Mouse (Mus musculus): Measurements from ENCODE around the gene Plekhh3. TPM values are rescaled to one million over a fixed set of nuclear protein-coding genes. Genes with fewer than 3 reads are reported as not detected.
A peak's percentile ranks its signal among the peaks of the same experiment; 100 is the strongest.

Gene Plekhh3
- polyA plus RNA-seq, 1 experiment from 2014 or later = 13.8 TPM

DNA sequence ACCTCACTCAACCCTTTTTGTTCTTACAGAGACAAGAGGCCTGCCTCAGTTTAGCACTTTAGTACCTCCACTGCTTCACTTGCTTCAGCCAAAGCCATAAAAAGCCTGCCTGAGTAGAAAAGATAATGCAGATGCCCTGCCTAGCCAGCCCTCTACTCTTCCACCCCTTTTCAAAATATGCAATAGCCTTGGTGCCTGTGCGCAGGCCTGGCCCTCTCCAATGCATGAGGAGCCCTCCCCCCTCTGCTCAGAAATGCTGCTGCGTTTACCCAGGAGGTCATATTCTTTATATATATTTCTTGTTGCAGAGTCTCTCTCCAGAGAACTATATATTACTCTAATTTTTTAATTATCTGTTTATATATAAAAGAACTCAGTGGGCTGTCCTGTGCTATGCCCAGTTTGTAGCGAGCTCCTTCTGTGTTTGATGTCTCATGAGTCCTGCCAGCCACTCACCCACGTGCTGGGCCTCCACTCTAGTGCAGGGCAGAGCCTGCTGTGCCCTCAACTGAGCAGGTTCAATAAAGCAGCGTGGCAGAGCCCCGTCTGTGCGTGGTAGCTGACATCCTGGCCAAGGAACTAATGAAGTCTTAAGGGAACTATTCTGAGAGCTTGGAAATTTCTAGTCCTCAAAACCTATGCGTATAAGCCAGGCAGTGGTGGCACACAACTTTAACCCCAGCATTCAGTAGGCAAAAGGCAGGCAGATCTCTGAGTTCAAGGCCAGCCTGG is 19.2 kb upstream of the Plekhh3 start:
- ATAC-seq (replicated peaks; ENCODE audit: low FRiP score, low TSS enrichment, low read depth) (no peak), DNase-seq (ENCODE audit: low spot score) (no peak)
- Histone ChIP-seq H3K4me3 (ENCODE audit: low read depth, low read length) (no peak overlapping the region), H3K9ac (ENCODE audit: low read length) (peak overlapping the region; percentile 27), H3K27ac (ENCODE audit: low read depth) (peak overlapping the region; percentile 93), H3K4me1 (replicated peaks; ENCODE audit: control insufficient read depth, insufficient read depth, low read length) (peaks cover 31% of the 10 kb centered on the region), H3K27me3 (replicated peaks; ENCODE audit: control insufficient read depth, insufficient read depth, low read length) (no peaks in the 10 kb centered on the region), H3K9me3 (ENCODE audit: control insufficient read depth, low read length) (no peaks in the 10 kb centered on the region), H3K36me3 (ENCODE audit: control insufficient read depth, insufficient read depth, low read length) (peaks cover 26% of the 10 kb centered on the region), H3K4me2 (ENCODE audit: low read length) (peak overlapping the region; percentile 23; the same call in 1 of the 2 replicates)
- 34% methylated on average over 8 of the region's 8 CpGs for WGBS

GRCm38 (mm10) chr11:101189495-101190180 is 18.5 kb upstream of the Plekhh3 start:
- WGBS = 13% methylated on average over 6 of the region's 6 CpGs
- peak; percentile 72 for ATAC-seq (replicated peaks; ENCODE audit: low FRiP score, low TSS enrichment, low read depth)

DNA sequence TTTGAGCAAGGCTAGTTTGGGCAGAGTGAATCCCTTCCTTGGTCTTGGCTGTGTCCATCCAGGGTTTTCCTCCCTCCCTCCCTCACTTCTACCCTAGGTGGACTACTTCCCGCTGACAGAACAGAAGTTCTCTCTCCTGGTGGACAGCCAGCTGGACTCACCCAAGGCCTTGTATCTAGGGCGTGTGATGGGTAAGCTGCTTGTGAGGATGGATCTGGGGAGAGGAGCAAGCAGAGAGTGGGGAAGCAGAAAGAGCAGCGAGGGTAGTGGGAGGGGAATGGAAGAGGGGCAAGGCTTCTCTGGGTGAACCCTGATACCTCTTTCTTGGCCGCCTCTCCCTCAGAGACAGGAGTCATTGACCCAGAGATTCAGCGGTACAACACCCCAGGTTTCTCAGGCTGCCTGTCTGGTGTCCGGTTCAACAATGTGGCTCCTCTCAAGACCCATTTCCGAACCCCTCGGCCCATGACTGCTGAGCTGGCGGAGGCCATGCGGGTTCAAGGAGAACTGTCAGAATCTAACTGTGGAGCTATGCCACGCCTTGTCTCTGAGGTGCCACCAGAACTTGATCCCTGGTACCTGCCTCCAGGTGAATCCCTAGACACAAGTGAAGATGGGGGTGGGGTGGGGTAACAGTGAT is 17.1 kb upstream of the Plekhh3 start:
- Histone ChIP-seq H3K9ac (ENCODE audit: low read length) (no peak overlapping the region), H3K4me2 (ENCODE audit: low read length) (no peak overlapping the region), H3K36me3 (ENCODE audit: control insufficient read depth, insufficient read depth, low read length) (peaks cover 8% of the 10 kb centered on the region), H3K27me3 (replicated peaks; ENCODE audit: control insufficient read depth, insufficient read depth, low read length) (no peaks in the 10 kb centered on the region), H3K27ac (ENCODE audit: low read depth) (peak overlapping the region; percentile 93), H3K4me3 (ENCODE audit: low read depth, low read length) (no peak overlapping the region), H3K4me1 (replicated peaks; ENCODE audit: control insufficient read depth, insufficient read depth, low read length) (peaks cover 31% of the 10 kb centered on the region), H3K9me3 (ENCODE audit: control insufficient read depth, low read length) (no peaks in the 10 kb centered on the region)
- 80% methylated on average over 11 of the region's 11 CpGs for WGBS
- no peak for ATAC-seq (replicated peaks; ENCODE audit: low FRiP score, low TSS enrichment, low read depth)
- no peak for DNase-seq (ENCODE audit: low spot score)

More at GRCm38 (mm10) chr11:101189495-101190180, 18.5 kb upstream of the Plekhh3 start:
- Histone ChIP-seq H3K4me2 (ENCODE audit: low read length) (peak overlapping the region; percentile 23; the same call in 1 of the 2 replicates), H3K4me1 (replicated peaks; ENCODE audit: control insufficient read depth, insufficient read depth, low read length) (peaks cover 31% of the 10 kb centered on the region), H3K36me3 (ENCODE audit: control insufficient read depth, insufficient read depth, low read length) (peaks cover 21% of the 10 kb centered on the region), H3K27ac (ENCODE audit: low read depth) (peak overlapping the region; percentile 93), H3K9me3 (ENCODE audit: control insufficient read depth, low read length) (no peaks in the 10 kb centered on the region), H3K4me3 (ENCODE audit: low read depth, low read length) (no peak overlapping the region), H3K27me3 (replicated peaks; ENCODE audit: control insufficient read depth, insufficient read depth, low read length) (no peaks in the 10 kb centered on the region), H3K9ac (ENCODE audit: low read length) (peak overlapping the region; percentile 27)
- DNase-seq (ENCODE audit: low spot score) = peak; percentile 77

- DNase-seq (ENCODE audit: low spot score) = no peak
- Histone ChIP-seq H3K36me3 (ENCODE audit: control insufficient read depth, insufficient read depth, low read length) (peaks cover under 1% of the 10 kb centered on the region; the same call in 1 of the 2 replicates), H3K9me3 (ENCODE audit: control insufficient read depth, low read length) (no peaks in the 10 kb centered on the region), H3K27ac (ENCODE audit: low read depth) (no peak overlapping the region), H3K4me2 (ENCODE audit: low read length) (no peak overlapping the region), H3K4me3 (ENCODE audit: low read depth, low read length) (no peak overlapping the region), H3K27me3 (replicated peaks; ENCODE audit: control insufficient read depth, insufficient read depth, low read length) (no peaks in the 10 kb centered on the region), H3K9ac (ENCODE audit: low read length) (no peak overlapping the region), H3K4me1 (replicated peaks; ENCODE audit: control insufficient read depth, insufficient read depth, low read length) (peaks cover 31% of the 10 kb centered on the region)
- ATAC-seq (replicated peaks; ENCODE audit: low FRiP score, low TSS enrichment, low read depth) = no peak
- 89% methylated on average over 5 of the region's 5 CpGs for WGBS
Observed at GRCm38 (mm10) chr11:101187541-101187940, 16.4 kb upstream of the Plekhh3 start.

DNA sequence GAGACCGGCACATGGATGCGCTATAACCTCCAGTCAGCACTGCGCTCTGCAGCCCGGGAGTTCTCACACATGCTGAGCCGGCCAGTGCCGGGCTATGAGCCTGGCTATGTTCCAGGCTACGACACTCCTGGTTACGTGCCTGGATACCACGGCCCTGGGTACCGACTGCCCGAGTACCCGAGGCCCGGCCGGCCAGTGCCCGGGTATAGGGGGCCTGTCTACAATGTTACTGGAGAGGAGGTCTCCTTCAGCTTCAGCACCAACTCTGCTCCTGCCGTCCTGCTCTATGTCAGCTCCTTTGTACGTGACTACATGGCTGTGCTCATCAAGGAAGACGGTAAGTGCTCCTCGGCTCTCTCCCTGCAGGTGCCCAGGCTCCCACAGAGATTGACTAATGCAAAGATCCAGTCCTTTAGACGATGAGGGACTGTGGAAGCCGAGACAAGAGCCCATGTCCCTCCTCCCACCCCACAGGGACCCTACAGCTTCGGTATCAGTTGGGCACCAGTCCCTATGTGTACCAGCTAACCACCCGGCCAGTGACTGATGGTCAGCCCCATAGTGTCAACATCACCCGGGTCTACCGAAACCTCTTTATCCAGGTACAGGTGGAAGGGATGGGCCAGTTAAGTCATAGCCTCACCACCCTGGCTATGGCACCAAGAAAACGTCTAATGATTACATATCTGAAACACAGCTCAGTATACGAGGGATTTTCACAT is 15.5 kb upstream of the Plekhh3 start:
- DNase-seq (ENCODE audit: low spot score) (no peak), ATAC-seq (replicated peaks; ENCODE audit: low FRiP score, low TSS enrichment, low read depth) (no peak)
- 93% methylated on average over 27 of the region's 27 CpGs for WGBS
- H3K9ac ChIP-seq (ENCODE audit: low read length) = no peak overlapping the region
- H3K36me3 ChIP-seq (ENCODE audit: control insufficient read depth, insufficient read depth, low read length) = no peaks in the 10 kb centered on the region
- H3K27me3 ChIP-seq (replicated peaks; ENCODE audit: control insufficient read depth, insufficient read depth, low read length) = no peaks in the 10 kb centered on the region
- no peak overlapping the region for H3K27ac ChIP-seq (ENCODE audit: low read depth)
- no peaks in the 10 kb centered on the region for H3K9me3 ChIP-seq (ENCODE audit: control insufficient read depth, low read length)
- H3K4me3 ChIP-seq (ENCODE audit: low read depth, low read length) = no peak overlapping the region
- H3K4me2 ChIP-seq (ENCODE audit: low read length) = no peak overlapping the region
- H3K4me1 ChIP-seq (replicated peaks; ENCODE audit: control insufficient read depth, insufficient read depth, low read length) = peaks cover 31% of the 10 kb centered on the region

GRCm38 (mm10) chr11:101185441-101185840 is 14.3 kb upstream of the Plekhh3 start:
- H3K36me3 ChIP-seq (ENCODE audit: control insufficient read depth, insufficient read depth, low read length) = no peaks in the 10 kb centered on the region
- H3K9ac ChIP-seq (ENCODE audit: low read length) = no peak overlapping the region
- no peaks in the 10 kb centered on the region for H3K9me3 ChIP-seq (ENCODE audit: control insufficient read depth, low read length)
- H3K4me2 ChIP-seq (ENCODE audit: low read length) = no peak overlapping the region
- no peak overlapping the region for H3K4me3 ChIP-seq (ENCODE audit: low read depth, low read length)
- no peaks in the 10 kb centered on the region for H3K27me3 ChIP-seq (replicated peaks; ENCODE audit: control insufficient read depth, insufficient read depth, low read length)
- 93% methylated on average over 4 of the region's 4 CpGs for WGBS
- ATAC-seq (replicated peaks; ENCODE audit: low FRiP score, low TSS enrichment, low read depth) = no peak
- peaks cover 19% of the 10 kb centered on the region for H3K4me1 ChIP-seq (replicated peaks; ENCODE audit: control insufficient read depth, insufficient read depth, low read length)
- no peak for DNase-seq (ENCODE audit: low spot score)
- H3K27ac ChIP-seq (ENCODE audit: low read depth) = no peak overlapping the region

DNA sequence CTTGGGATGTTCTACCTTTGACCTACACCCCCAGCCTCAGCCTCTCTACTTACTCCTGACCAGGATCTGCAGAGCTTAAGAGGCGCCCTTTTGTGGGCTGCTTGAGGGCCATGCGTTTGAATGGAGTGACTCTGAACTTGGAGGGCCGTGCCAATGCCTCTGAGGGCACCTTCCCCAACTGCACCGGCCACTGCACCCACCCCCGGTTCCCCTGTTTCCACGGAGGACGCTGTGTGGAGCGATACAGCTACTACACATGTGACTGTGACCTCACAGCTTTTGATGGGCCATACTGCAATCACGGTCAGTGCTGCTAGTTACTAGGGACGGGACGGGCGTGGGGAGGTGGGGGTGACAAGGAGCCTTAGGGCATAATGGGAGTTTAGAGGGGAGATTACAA is 13.8 kb upstream of the Plekhh3 start:
- 88% methylated on average over 12 of the region's 12 CpGs for WGBS

DNA sequence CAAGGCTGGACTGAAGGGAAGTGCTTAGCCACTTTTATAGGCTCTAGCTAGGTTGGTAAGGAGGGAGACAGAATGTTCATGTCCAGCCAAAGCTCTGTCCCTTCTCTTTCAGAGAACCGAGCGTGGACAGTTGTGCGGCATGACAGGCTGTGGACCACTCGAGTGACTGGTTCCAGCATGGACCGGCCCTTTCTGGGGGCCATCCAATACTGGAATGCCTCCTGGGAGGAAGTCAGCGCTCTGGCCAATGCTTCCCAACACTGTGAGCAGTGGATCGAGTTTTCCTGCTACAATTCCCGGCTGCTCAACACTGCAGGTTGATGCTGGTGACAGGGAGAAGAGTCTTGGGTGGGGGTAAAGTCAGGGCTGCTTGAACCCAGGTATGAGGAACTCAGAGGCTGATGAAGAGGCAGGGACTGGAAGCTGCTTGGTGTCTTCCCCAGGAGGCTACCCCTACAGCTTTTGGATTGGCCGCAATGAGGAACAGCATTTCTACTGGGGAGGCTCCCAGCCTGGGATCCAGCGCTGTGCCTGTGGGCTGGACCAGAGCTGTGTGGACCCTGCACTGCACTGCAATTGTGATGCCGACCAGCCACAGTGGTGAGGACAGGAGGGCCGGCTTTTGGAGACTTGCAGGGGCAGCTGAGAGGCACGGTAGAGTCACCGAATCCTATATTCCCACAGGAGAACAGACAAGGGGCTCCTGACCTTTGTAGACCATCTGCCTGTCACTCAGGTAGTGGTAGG is 11.8 kb upstream of the Plekhh3 start:
- no peaks in the 10 kb centered on the region for H3K36me3 ChIP-seq (ENCODE audit: control insufficient read depth, insufficient read depth, low read length)
- ATAC-seq (replicated peaks; ENCODE audit: low FRiP score, low TSS enrichment, low read depth) (no peak), DNase-seq (ENCODE audit: low spot score) (no peak)
- H3K4me1 ChIP-seq (replicated peaks; ENCODE audit: control insufficient read depth, insufficient read depth, low read length) = no peaks in the 10 kb centered on the region
- no peaks in the 10 kb centered on the region for H3K9me3 ChIP-seq (ENCODE audit: control insufficient read depth, low read length)
- H3K27ac ChIP-seq (ENCODE audit: low read depth) = no peak overlapping the region
- no peak overlapping the region for H3K4me3 ChIP-seq (ENCODE audit: low read depth, low read length)
- peaks cover 15% of the 10 kb centered on the region for H3K27me3 ChIP-seq (replicated peaks; ENCODE audit: control insufficient read depth, insufficient read depth, low read length)
- H3K9ac ChIP-seq (ENCODE audit: low read length) = no peak overlapping the region
- WGBS = 77% methylated on average over 14 of the region's 14 CpGs
- H3K4me2 ChIP-seq (ENCODE audit: low read length) = no peak overlapping the region

More for the DNA sequence above, 13.8 kb upstream of the Plekhh3 start:
- Histone ChIP-seq H3K9me3 (ENCODE audit: control insufficient read depth, low read length) (no peaks in the 10 kb centered on the region), H3K9ac (ENCODE audit: low read length) (no peak overlapping the region), H3K27me3 (replicated peaks; ENCODE audit: control insufficient read depth, insufficient read depth, low read length) (no peaks in the 10 kb centered on the region), H3K4me1 (replicated peaks; ENCODE audit: control insufficient read depth, insufficient read depth, low read length) (peaks cover 15% of the 10 kb centered on the region), H3K4me2 (ENCODE audit: low read length) (no peak overlapping the region), H3K4me3 (ENCODE audit: low read depth, low read length) (no peak overlapping the region), H3K36me3 (ENCODE audit: control insufficient read depth, insufficient read depth, low read length) (no peaks in the 10 kb centered on the region), H3K27ac (ENCODE audit: low read depth) (no peak overlapping the region)
- ATAC-seq (replicated peaks; ENCODE audit: low FRiP score, low TSS enrichment, low read depth) (no peak), DNase-seq (ENCODE audit: low spot score) (no peak)
